Mouse (Mus musculus) kidney, adult 10 weeks (tissue): ENCODE data around the gene Cd2bp2. TPM values are rescaled to one million over a fixed set of nuclear protein-coding genes. Genes with fewer than 3 reads are reported as not detected.

Experiments used
- polyA plus RNA-seq: library from polyadenylated mRNA; stranded (reverse); fragments of 350-450 nt; fragmentation: Illumina TruSeq; extraction: RNeasy Lipid Tissue Mini Kit (QIAGEN cat#74804); gene quantifications from one replicate; pipeline ENCODE4 v1.2.3, GENCODE M21; 2014; ENCODE audit warnings: low read depth, low replicate concordance

The Cd2bp2 gene
- polyA plus RNA-seq, result 11.2 TPM

GRCm38 (mm10) chr7:127195544-127196295 lies at the start of gene Cd2bp2:
TSS of gene Cd2bp2 (minus strand) at chr7:127196050.

GRCm38 (mm10) chr7:127243870-127244657 lies 48.2 kb upstream of the Cd2bp2 start, which contains the start of gene Zfp771:
TSS of gene Zfp771 (plus strand) at chr7:127244274.

GRCm38 (mm10) chr7:127232622-127233367 lies 36.9 kb upstream of the Cd2bp2 start, which contains the start of the genes Zfp553 and Sept1:
TSS of gene Zfp553 (plus strand) at chr7:127233061.
TSS of gene Sept1 (minus strand) at chr7:127233130.

DNA sequence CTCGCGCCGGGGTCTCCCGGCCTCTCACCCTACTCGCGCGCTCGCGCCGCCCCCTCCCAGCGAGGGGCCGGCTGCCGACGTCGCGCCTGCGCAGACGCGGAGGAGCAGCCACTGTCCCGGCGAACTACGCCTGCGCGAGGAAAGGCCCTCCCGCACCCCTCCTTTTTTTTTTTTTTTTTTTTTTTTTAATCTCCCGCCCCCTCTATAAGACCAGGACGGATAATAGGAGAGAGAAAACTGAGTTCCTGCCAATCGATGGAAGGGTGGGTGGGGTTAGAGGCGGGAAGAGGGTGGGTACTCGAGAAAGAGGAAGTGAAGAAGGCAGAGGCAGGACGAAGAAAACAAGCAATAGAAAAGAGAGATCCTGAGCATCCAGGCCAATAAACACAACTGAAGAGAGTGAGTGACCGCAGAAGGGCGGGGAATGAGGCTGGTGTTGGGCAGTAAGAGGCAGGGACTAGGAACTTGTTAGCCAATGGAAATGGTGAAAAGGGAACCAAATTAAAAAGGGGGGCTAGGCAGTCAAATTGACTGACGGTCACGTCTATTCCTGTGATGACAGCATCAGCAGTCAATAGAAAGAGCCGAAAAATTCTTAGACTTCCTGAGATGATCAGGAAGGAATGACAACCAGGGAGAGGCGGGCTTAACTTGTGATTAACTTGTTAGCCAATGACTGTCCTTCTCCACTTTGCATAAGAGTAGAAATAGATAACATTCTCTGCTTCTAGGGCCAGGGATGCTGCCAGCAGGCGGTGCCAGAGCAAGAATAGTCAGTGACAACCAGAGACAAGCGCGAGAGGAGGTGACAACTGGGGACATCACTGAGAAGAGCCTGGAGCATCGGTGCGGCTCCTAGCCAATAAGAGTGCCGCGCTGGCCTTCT lies 12.9 kb upstream of the Cd2bp2 start, which contains the start of gene Mylpf:
Gene Mylpf, plus strand, starts transcription at position 338 of the 886 bp plus-strand sequence.

GRCm38 (mm10) chr7:127208295-127208552 lies 12.4 kb upstream of the Cd2bp2 start, which contains the start of gene Tbc1d10b:
TSS of gene Tbc1d10b (minus strand) at chr7:127208468.

Other genes with a start within 250 kb of the Cd2bp2 start
- not detected for gene Asphd1, start 246.5 kb downstream of the Cd2bp2 start, polyA plus RNA-seq
- gene Sez6l2, start 245.5 kb downstream of the Cd2bp2 start, polyA plus RNA-seq, result not detected
- 10.3 TPM for gene Cdipt, start 220.1 kb downstream of the Cd2bp2 start, polyA plus RNA-seq
- not detected for gene Cdiptos, start 220.0 kb downstream of the Cd2bp2 start, polyA plus RNA-seq
- 0.53 TPM for gene Mvp, start 181.4 kb downstream of the Cd2bp2 start, polyA plus RNA-seq
- not detected for gene Pagr1b, start 179.6 kb downstream of the Cd2bp2 start, polyA plus RNA-seq
- not detected for gene Pagr1a, start 178.7 kb downstream of the Cd2bp2 start, polyA plus RNA-seq
- gene Gm42742, start 175.0 kb downstream of the Cd2bp2 start, polyA plus RNA-seq, result 0.61 TPM
- not detected for gene Prrt2, start 174.8 kb downstream of the Cd2bp2 start, polyA plus RNA-seq
- 15.0 TPM for gene Maz, start 169.0 kb downstream of the Cd2bp2 start, polyA plus RNA-seq
- gene Kif22, start 153.6 kb downstream of the Cd2bp2 start, polyA plus RNA-seq, result not detected
- not detected for gene Zg16, start 108.7 kb downstream of the Cd2bp2 start, polyA plus RNA-seq
- 0.73 TPM for gene AI467606, start 104.7 kb downstream of the Cd2bp2 start, polyA plus RNA-seq
- 22.6 TPM for gene Qprt, start 73.8 kb downstream of the Cd2bp2 start, polyA plus RNA-seq
- 0.65 TPM for gene Spn, start 58.2 kb downstream of the Cd2bp2 start, polyA plus RNA-seq
- 1.9 TPM for gene Tbc1d10b, start 12.4 kb upstream of the Cd2bp2 start, polyA plus RNA-seq
- not detected for gene Mylpf, start 12.8 kb upstream of the Cd2bp2 start, polyA plus RNA-seq
- gene Zfp553, start 37.0 kb upstream of the Cd2bp2 start, polyA plus RNA-seq, result 1.3 TPM
- not detected for gene Sept1, start 37.1 kb upstream of the Cd2bp2 start, polyA plus RNA-seq
- not detected for gene Zfp771, start 48.2 kb upstream of the Cd2bp2 start, polyA plus RNA-seq
- not detected for gene Dctpp1, start 64.7 kb upstream of the Cd2bp2 start, polyA plus RNA-seq
- 208 TPM for gene Sephs2, start 78.0 kb upstream of the Cd2bp2 start, polyA plus RNA-seq
- gene Itgal, start 100.2 kb upstream of the Cd2bp2 start, polyA plus RNA-seq, result 0.16 TPM
- gene Zfp768, start 149.5 kb upstream of the Cd2bp2 start, polyA plus RNA-seq, result 4.7 TPM
- 1.6 TPM for gene Zfp747, start 180.0 kb upstream of the Cd2bp2 start, polyA plus RNA-seq
- 0.97 TPM for gene 9130019O22Rik, start 191.1 kb upstream of the Cd2bp2 start, polyA plus RNA-seq
- gene E430018J23Rik, start 197.6 kb upstream of the Cd2bp2 start, polyA plus RNA-seq, result 0.69 TPM
- gene Zfp764, start 210.8 kb upstream of the Cd2bp2 start, polyA plus RNA-seq, result 2.5 TPM
- gene Zfp688, start 226.0 kb upstream of the Cd2bp2 start, polyA plus RNA-seq, result 0.89 TPM